Comparison of ENCODE assay signal across 1 mouse cellular context in genomic region chr9:21269590-21269989, GRCm38 (mm10). TPM values are rescaled to one million over a fixed set of nuclear protein-coding genes. Genes with fewer than 3 reads are reported as not detected.
"Had no signal": no experiment of that assay in that cellular context is flagged by ENCODE, and none has a peak within 500 bp of the region (broad histone marks: within the 10 kb centered on the region; RNA-seq: fewer than 3 reads in every experiment).

No protein-coding gene starts in this region.

RNA-seq across cellular contexts. Expression of gene S1pr5, which starts 21.3 kb away (rescaled TPM):
- polyA plus RNA-seq: erythroblast, embryonic 14.5 days had no signal
